Mouse (Mus musculus): ENCODE data around the gene Gsap.

GRCm38 (mm10) chr5:21260746-21261145, 74.7 kb downstream of the Gsap start:
- no peak for TF ChIP-seq CTCF (IDR thresholded peaks at IDR 0.05; ENCODE audit: control insufficient read depth, insufficient read depth, insufficient replicate concordance, low read depth, low read length)
- TF ChIP-seq POLR2A (IDR thresholded peaks at IDR 0.05; ENCODE audit: control insufficient read depth, low read depth, low read length) = no peak

Data from testis, adult 2 months (tissue).